Mouse (Mus musculus): Measurements from ENCODE around the gene Gpr183. TPM values are rescaled to one million over a fixed set of nuclear protein-coding genes. Genes with fewer than 3 reads are reported as not detected.

Gpr183 gene
- polyA plus RNA-seq, 1 experiment from 2014 or later: 1.5 TPM

- H3K4me2 ChIP-seq: no peak overlapping the region
- H3K9ac ChIP-seq (ENCODE audit: low read depth, low read length): no peak overlapping the region
- no peaks in the 10 kb centered on the region for H3K9me3 ChIP-seq (replicated peaks; ENCODE audit: control insufficient read depth, low read length)
- H3K4me1 ChIP-seq (ENCODE audit: control insufficient read depth, insufficient read depth, low read length): peaks cover 18% of the 10 kb centered on the region
- H3K27ac ChIP-seq (ENCODE audit: low read depth, low read length): no peak overlapping the region
- H3K36me3 ChIP-seq (ENCODE audit: control insufficient read depth, insufficient read depth, low read length): no peaks in the 10 kb centered on the region
- ATAC-seq (replicated peaks; ENCODE audit: insufficient number of reproducible peaks, low FRiP score, low TSS enrichment): no peak
- no peak overlapping the region for H3K4me3 ChIP-seq (ENCODE audit: low read depth, low read length)
- 73% methylated on average over 3 of the region's 3 CpGs for WGBS (ENCODE audit: insufficient replicate concordance)
- no peaks in the 10 kb centered on the region for H3K27me3 ChIP-seq (ENCODE audit: control insufficient read depth, insufficient read depth, low read length)
Measured at GRCm38 (mm10) chr14:121958041-121958750, 6.8 kb downstream of the Gpr183 start.

GRCm38 (mm10) chr14:121957176-121957871 lies 7.7 kb downstream of the Gpr183 start:
- H3K9ac ChIP-seq (ENCODE audit: low read depth, low read length): no peak overlapping the region
- peaks cover 3% of the 10 kb centered on the region; the same call in 1 of the 2 replicates for H3K36me3 ChIP-seq (ENCODE audit: control insufficient read depth, insufficient read depth, low read length)
- ATAC-seq (replicated peaks; ENCODE audit: insufficient number of reproducible peaks, low FRiP score, low TSS enrichment): no peak
- H3K9me3 ChIP-seq (replicated peaks; ENCODE audit: control insufficient read depth, low read length): no peaks in the 10 kb centered on the region
- H3K27me3 ChIP-seq (ENCODE audit: control insufficient read depth, insufficient read depth, low read length): no peaks in the 10 kb centered on the region
- WGBS (ENCODE audit: insufficient replicate concordance): 92% methylated on average over 10 of the region's 10 CpGs
- no peak overlapping the region for H3K27ac ChIP-seq (ENCODE audit: low read depth, low read length)
- H3K4me1 ChIP-seq (ENCODE audit: control insufficient read depth, insufficient read depth, low read length): peaks cover 14% of the 10 kb centered on the region
- no peak overlapping the region for H3K4me3 ChIP-seq (ENCODE audit: low read depth, low read length)
- no peak overlapping the region for H3K4me2 ChIP-seq

GRCm38 (mm10) chr14:121956291-121956690 lies 8.7 kb downstream of the Gpr183 start:
- H3K36me3 ChIP-seq (ENCODE audit: control insufficient read depth, insufficient read depth, low read length): peaks cover 3% of the 10 kb centered on the region; the same call in 1 of the 2 replicates
- no peaks in the 10 kb centered on the region for H3K9me3 ChIP-seq (replicated peaks; ENCODE audit: control insufficient read depth, low read length)
- 83% methylated on average over 5 of the region's 5 CpGs for WGBS (ENCODE audit: insufficient replicate concordance)
- H3K4me3 ChIP-seq (ENCODE audit: low read depth, low read length): no peak overlapping the region
- H3K4me1 ChIP-seq (ENCODE audit: control insufficient read depth, insufficient read depth, low read length): peaks cover 8% of the 10 kb centered on the region
- H3K27me3 ChIP-seq (ENCODE audit: control insufficient read depth, insufficient read depth, low read length): no peaks in the 10 kb centered on the region
- H3K9ac ChIP-seq (ENCODE audit: low read depth, low read length): no peak overlapping the region
- H3K27ac ChIP-seq (ENCODE audit: low read depth, low read length): no peak overlapping the region
- no peak for ATAC-seq (replicated peaks; ENCODE audit: insufficient number of reproducible peaks, low FRiP score, low TSS enrichment)
- no peak overlapping the region for H3K4me2 ChIP-seq

GRCm38 (mm10) chr14:121955176-121955795 lies 9.7 kb downstream of the Gpr183 start:
- peaks cover 3% of the 10 kb centered on the region; the same call in 1 of the 2 replicates for H3K36me3 ChIP-seq (ENCODE audit: control insufficient read depth, insufficient read depth, low read length)
- peaks cover 5% of the 10 kb centered on the region; the same call in 1 of the 2 replicates for H3K4me1 ChIP-seq (ENCODE audit: control insufficient read depth, insufficient read depth, low read length)
- no peak overlapping the region for H3K9ac ChIP-seq (ENCODE audit: low read depth, low read length)
- no peak overlapping the region for H3K4me3 ChIP-seq (ENCODE audit: low read depth, low read length)
- no peak overlapping the region for H3K27ac ChIP-seq (ENCODE audit: low read depth, low read length)
- no peak for ATAC-seq (replicated peaks; ENCODE audit: insufficient number of reproducible peaks, low FRiP score, low TSS enrichment)
- no peaks in the 10 kb centered on the region for H3K27me3 ChIP-seq (ENCODE audit: control insufficient read depth, insufficient read depth, low read length)
- no peaks in the 10 kb centered on the region for H3K9me3 ChIP-seq (replicated peaks; ENCODE audit: control insufficient read depth, low read length)
- no peak overlapping the region for H3K4me2 ChIP-seq
- 80% methylated on average over 5 of the region's 5 CpGs for WGBS (ENCODE audit: insufficient replicate concordance)

GRCm38 (mm10) chr14:121954608-121955007 lies 10.4 kb downstream of the Gpr183 start:
- H3K4me3 ChIP-seq (ENCODE audit: low read depth, low read length): no peak overlapping the region
- no peak overlapping the region for H3K4me2 ChIP-seq
- peaks cover 5% of the 10 kb centered on the region; the same call in 1 of the 2 replicates for H3K4me1 ChIP-seq (ENCODE audit: control insufficient read depth, insufficient read depth, low read length)
- peaks cover 3% of the 10 kb centered on the region; the same call in 1 of the 2 replicates for H3K36me3 ChIP-seq (ENCODE audit: control insufficient read depth, insufficient read depth, low read length)
- no peaks in the 10 kb centered on the region for H3K27me3 ChIP-seq (ENCODE audit: control insufficient read depth, insufficient read depth, low read length)
- no peak overlapping the region for H3K9ac ChIP-seq (ENCODE audit: low read depth, low read length)
- ATAC-seq (replicated peaks; ENCODE audit: insufficient number of reproducible peaks, low FRiP score, low TSS enrichment): no peak
- 90% methylated on average over 12 of the region's 12 CpGs for WGBS (ENCODE audit: insufficient replicate concordance)
- no peaks in the 10 kb centered on the region for H3K9me3 ChIP-seq (replicated peaks; ENCODE audit: control insufficient read depth, low read length)
- no peak overlapping the region for H3K27ac ChIP-seq (ENCODE audit: low read depth, low read length)

- Histone ChIP-seq H3K4me3 (ENCODE audit: low read depth, low read length) (no peak overlapping the region), H3K27me3 (ENCODE audit: control insufficient read depth, insufficient read depth, low read length) (no peaks in the 10 kb centered on the region), H3K9me3 (replicated peaks; ENCODE audit: control insufficient read depth, low read length) (no peaks in the 10 kb centered on the region), H3K4me1 (ENCODE audit: control insufficient read depth, insufficient read depth, low read length) (peaks cover 5% of the 10 kb centered on the region; the same call in 1 of the 2 replicates), H3K36me3 (ENCODE audit: control insufficient read depth, insufficient read depth, low read length) (peaks cover 3% of the 10 kb centered on the region; the same call in 1 of the 2 replicates), H3K27ac (ENCODE audit: low read depth, low read length) (no peak overlapping the region), H3K4me2 (no peak overlapping the region), H3K9ac (ENCODE audit: low read depth, low read length) (no peak overlapping the region)
- 51% methylated on average over 11 of the region's 11 CpGs for WGBS (ENCODE audit: insufficient replicate concordance)
- no peak for ATAC-seq (replicated peaks; ENCODE audit: insufficient number of reproducible peaks, low FRiP score, low TSS enrichment)
Measured at GRCm38 (mm10) chr14:121954129-121954528, 10.9 kb downstream of the Gpr183 start.

GRCm38 (mm10) chr14:121952046-121952400 lies 13.0 kb downstream of the Gpr183 start:
- H3K4me1 ChIP-seq (ENCODE audit: control insufficient read depth, insufficient read depth, low read length): peaks cover 5% of the 10 kb centered on the region; the same call in 1 of the 2 replicates
- H3K27ac ChIP-seq (ENCODE audit: low read depth, low read length): no peak overlapping the region
- no peaks in the 10 kb centered on the region for H3K9me3 ChIP-seq (replicated peaks; ENCODE audit: control insufficient read depth, low read length)
- H3K27me3 ChIP-seq (ENCODE audit: control insufficient read depth, insufficient read depth, low read length): no peaks in the 10 kb centered on the region
- no peak overlapping the region for H3K4me2 ChIP-seq
- no peak for ATAC-seq (replicated peaks; ENCODE audit: insufficient number of reproducible peaks, low FRiP score, low TSS enrichment)
- no peak overlapping the region for H3K4me3 ChIP-seq (ENCODE audit: low read depth, low read length)
- H3K36me3 ChIP-seq (ENCODE audit: control insufficient read depth, insufficient read depth, low read length): peaks cover 3% of the 10 kb centered on the region; the same call in 1 of the 2 replicates
- 88% methylated on average over 5 of the region's 5 CpGs for WGBS (ENCODE audit: insufficient replicate concordance)
- no peak overlapping the region for H3K9ac ChIP-seq (ENCODE audit: low read depth, low read length)

- no peaks in the 10 kb centered on the region for H3K27me3 ChIP-seq (ENCODE audit: control insufficient read depth, insufficient read depth, low read length)
- H3K4me3 ChIP-seq (ENCODE audit: low read depth, low read length): no peak overlapping the region
- 47% methylated on average over 2 of the region's 2 CpGs for WGBS (ENCODE audit: insufficient replicate concordance)
- no peak overlapping the region for H3K4me2 ChIP-seq
- no peaks in the 10 kb centered on the region for H3K9me3 ChIP-seq (replicated peaks; ENCODE audit: control insufficient read depth, low read length)
- no peak for ATAC-seq (replicated peaks; ENCODE audit: insufficient number of reproducible peaks, low FRiP score, low TSS enrichment)
- H3K27ac ChIP-seq (ENCODE audit: low read depth, low read length): no peak overlapping the region
- no peak overlapping the region for H3K9ac ChIP-seq (ENCODE audit: low read depth, low read length)
- peaks cover 9% of the 10 kb centered on the region; the same call in 1 of the 2 replicates for H3K4me1 ChIP-seq (ENCODE audit: control insufficient read depth, insufficient read depth, low read length)
- H3K36me3 ChIP-seq (ENCODE audit: control insufficient read depth, insufficient read depth, low read length): peaks cover 3% of the 10 kb centered on the region; the same call in 1 of the 2 replicates
Measured at GRCm38 (mm10) chr14:121951399-121952045, 13.5 kb downstream of the Gpr183 start.

Measured in heart, embryonic 11.5 days (tissue).